Mouse (Mus musculus) lung, embryonic 16.5 days (tissue): ENCODE data around the gene Gbgt1. TPM values are rescaled to one million over a fixed set of nuclear protein-coding genes. Genes with fewer than 3 reads are reported as not detected.
"Not testable (repeated sequence)": the region's sequence is repeated elsewhere in the genome, so short reads cannot be mapped to it uniquely, and the experiment has no call there.

Source experiments
- ATAC-seq: fragments of 200-750 bp; cut with Nextera tagmentation; 2 replicates; pipeline ENCODE4 v1.8.0; 2017; ENCODE audit warnings: low read depth, mild to moderate bottlenecking, moderate library complexity
- H3K27ac ChIP-seq: fragments of 300-500 bp; sonication (generic); 2 replicates; pipeline ENCODE4 v1.5.1; 2014; ENCODE audit warnings: mild to moderate bottlenecking, control low read depth, low read length
- H3K27me3 ChIP-seq: fragments of 300-500 bp; sonication (generic); 2 replicates; pipeline ENCODE4 v1.6.1; 2014; ENCODE audit warnings: low read depth, low read length, mixed read lengths; ENCODE audit not compliant: control insufficient read depth, insufficient read depth
- H3K36me3 ChIP-seq: fragments of 300-500 bp; sonication (generic); 2 replicates; pipeline ENCODE4 v1.6.1; 2014; ENCODE audit warnings: low read length; ENCODE audit not compliant: control insufficient read depth, insufficient read depth
- H3K4me1 ChIP-seq: fragments of 300-500 bp; sonication (generic); replicated peaks from 2 replicates; pipeline ENCODE4 v1.6.1; 2014; ENCODE audit warnings: low read length, mixed read lengths; ENCODE audit not compliant: control insufficient read depth, insufficient read depth
- H3K4me2 ChIP-seq: fragments of 300-500 bp; sonication (generic); 2 replicates; pipeline ENCODE4 v1.6.1; 2014; ENCODE audit warnings: low read depth, low read length, control low read depth
- H3K4me3 ChIP-seq: fragments of 300-500 bp; sonication (generic); 2 replicates; pipeline ENCODE4 v1.5.1; 2014; ENCODE audit warnings: mild to moderate bottlenecking, low read length, control low read depth
- H3K9ac ChIP-seq: fragments of 300-500 bp; sonication (generic); 2 replicates; pipeline ENCODE4 v1.6.1; 2014; ENCODE audit warnings: low read length, control low read depth
- H3K9me3 ChIP-seq: fragments of 300-500 bp; sonication (generic); 2 replicates; pipeline ENCODE4 v1.6.1; 2016; ENCODE audit warnings: low read length; ENCODE audit not compliant: control insufficient read depth
- WGBS: fragments of 180-500 bp; shearing (Covaris S2); extraction: QIAGEN DNeasy Blood & Tissue Kit; methylation state at CpG from one replicate; pipeline ENCODE4 v1.1.7; 2014; 5-methylcytosine and 5-hydroxymethylcytosine counted together
- polyA plus RNA-seq: library from polyadenylated mRNA; unstranded; fragments of >200 nt; fragmentation: Nextera tagmentation; extraction: Ambion mirVana; gene quantifications from 2 replicates; pipeline ENCODE4 v1.2.1, GENCODE M21; 2015

Gbgt1 gene
- polyA plus RNA-seq, 1 experiment from 2014 or later: 1.1 TPM

DNA sequence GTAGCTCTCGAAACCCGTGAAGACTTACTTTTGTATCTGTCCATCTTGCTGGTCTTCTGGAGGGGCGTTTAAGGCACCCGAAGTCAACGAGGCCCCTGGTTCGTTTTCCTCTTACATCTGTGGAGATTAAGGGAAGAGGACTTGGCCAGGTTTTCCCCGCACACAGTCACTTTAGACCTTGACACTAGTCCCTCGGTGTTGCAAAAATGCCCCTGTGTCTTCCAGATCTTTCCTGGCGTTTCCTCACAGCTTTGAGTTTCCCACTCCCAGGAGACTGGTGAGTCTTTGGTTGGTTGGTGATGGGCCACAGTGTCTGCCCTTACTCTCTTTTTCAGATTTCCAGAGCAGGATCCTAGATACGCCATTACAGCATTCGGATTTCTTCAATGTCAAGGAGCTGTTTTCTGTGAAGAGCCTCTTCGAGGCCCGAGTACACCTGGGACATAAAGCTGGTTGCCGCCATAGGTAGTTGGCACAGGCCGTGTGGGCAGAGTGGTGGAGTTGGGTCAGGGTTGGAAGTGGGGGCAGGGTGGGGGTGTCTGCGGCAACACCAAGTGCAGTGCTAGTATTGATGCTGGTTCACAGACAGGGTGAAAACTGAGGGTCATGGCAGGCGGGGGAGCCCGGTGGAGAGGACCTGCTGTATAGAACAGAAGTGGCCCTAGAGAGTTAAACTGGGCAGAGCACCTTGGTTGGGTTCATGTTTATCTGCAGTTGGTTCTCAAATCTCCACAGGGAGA is 28.0 kb upstream of the Gbgt1 start:
- peak overlapping the region; percentile 88 for H3K4me2 ChIP-seq
- H3K36me3 ChIP-seq: peaks cover 37% of the 10 kb centered on the region
- H3K9ac ChIP-seq: peak overlapping the region; percentile 94
- H3K27ac ChIP-seq: no peak overlapping the region
- peak overlapping the region; percentile 78 for H3K4me3 ChIP-seq
- peaks cover 11% of the 10 kb centered on the region for H3K4me1 ChIP-seq
- H3K27me3 ChIP-seq: peaks cover 4% of the 10 kb centered on the region; the same call in 1 of the 2 replicates
- WGBS: 52% methylated on average over 18 of the region's 18 CpGs
- 0 out of 2 replicates have a peak, but pooled peaks cover 7% of the 10 kb centered on the region for H3K9me3 ChIP-seq
- no peak for ATAC-seq

DNA sequence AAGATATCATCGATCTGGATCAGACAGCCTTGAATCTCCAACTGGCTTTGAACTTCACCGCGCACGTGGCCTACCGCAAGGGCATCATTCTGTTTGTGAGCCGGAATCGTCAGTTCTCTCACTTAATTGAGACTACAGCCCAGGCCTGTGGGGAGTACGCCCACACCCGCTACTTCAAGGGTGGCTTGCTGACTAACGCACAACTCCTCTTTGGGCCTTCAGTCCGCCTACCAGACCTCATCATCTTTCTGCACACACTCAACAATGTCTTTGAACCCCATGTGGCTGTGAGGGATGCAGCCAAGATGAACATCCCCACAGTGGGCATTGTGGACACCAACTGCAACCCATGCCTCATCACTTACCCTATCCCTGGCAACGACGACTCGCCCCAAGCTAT is 27.2 kb upstream of the Gbgt1 start:
- Histone ChIP-seq H3K9me3 (0 out of 2 replicates have a peak, but pooled peaks cover 7% of the 10 kb centered on the region), H3K9ac (no peak overlapping the region), H3K27me3 (peaks cover 4% of the 10 kb centered on the region; the same call in 1 of the 2 replicates), H3K4me3 (no peak overlapping the region), H3K4me2 (no peak overlapping the region), H3K36me3 (peaks cover 37% of the 10 kb centered on the region), H3K27ac (no peak overlapping the region), H3K4me1 (peaks cover 11% of the 10 kb centered on the region)
- WGBS: 97% methylated on average over 14 of the region's 14 CpGs
- no peak for ATAC-seq

DNA sequence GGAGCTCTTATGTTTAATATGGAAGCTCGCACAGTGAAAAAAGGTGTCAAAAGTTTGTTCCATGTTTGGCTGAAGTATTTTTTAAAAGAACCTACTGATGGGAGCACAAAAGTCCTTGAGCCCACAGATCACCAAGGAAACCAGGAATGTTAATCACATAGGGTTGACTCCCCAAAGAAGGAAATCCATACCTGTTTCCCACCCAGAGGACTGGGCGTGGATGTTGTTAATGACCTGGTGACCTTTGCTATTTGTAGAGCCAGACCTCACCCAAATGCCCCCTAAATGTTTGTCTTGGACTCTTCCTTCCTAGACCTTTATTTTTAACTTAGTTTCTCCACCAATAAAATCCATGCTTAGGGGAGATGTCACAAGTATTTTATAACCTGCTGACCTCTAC is 26.1 kb upstream of the Gbgt1 start:
- Histone ChIP-seq H3K27ac (no peak overlapping the region), H3K9ac (no peak overlapping the region), H3K4me1 (peaks cover 11% of the 10 kb centered on the region), H3K27me3 (no peaks in the 10 kb centered on the region), H3K9me3 (0 out of 2 replicates have a peak, but pooled peaks cover 7% of the 10 kb centered on the region), H3K4me3 (no peak overlapping the region), H3K4me2 (no peak overlapping the region), H3K36me3 (peaks cover 37% of the 10 kb centered on the region)
- 84% methylated on average over 2 of the region's 2 CpGs for WGBS
- no peak for ATAC-seq

DNA sequence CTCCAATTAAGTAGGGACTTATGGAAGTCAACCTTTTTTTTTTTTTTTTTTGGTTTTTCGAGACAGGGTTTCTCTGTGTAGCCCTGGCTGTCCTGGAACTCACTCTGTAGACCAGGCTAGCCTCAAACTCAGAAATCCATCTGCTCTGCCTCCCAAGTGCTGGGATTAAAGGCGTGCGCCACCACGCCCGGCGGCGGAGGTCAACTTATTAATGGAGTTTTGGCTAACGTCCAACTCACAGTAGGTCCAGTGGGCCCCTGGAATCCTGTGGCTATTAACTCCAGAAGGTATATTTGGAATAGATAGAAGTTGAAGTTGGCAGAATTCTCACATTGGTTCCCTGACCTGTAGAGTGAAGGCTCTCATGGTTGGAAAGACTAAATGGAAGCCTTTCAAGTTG is 24.7 kb upstream of the Gbgt1 start:
- not testable (repeated sequence) for H3K4me3 ChIP-seq, H3K27me3 ChIP-seq, ATAC-seq, H3K4me2 ChIP-seq, H3K27ac ChIP-seq, H3K9ac ChIP-seq, H3K9me3 ChIP-seq, H3K4me1 ChIP-seq
- WGBS: 91% methylated on average over 8 of the region's 8 CpGs
- H3K36me3 ChIP-seq: peaks cover 37% of the 10 kb centered on the region

DNA sequence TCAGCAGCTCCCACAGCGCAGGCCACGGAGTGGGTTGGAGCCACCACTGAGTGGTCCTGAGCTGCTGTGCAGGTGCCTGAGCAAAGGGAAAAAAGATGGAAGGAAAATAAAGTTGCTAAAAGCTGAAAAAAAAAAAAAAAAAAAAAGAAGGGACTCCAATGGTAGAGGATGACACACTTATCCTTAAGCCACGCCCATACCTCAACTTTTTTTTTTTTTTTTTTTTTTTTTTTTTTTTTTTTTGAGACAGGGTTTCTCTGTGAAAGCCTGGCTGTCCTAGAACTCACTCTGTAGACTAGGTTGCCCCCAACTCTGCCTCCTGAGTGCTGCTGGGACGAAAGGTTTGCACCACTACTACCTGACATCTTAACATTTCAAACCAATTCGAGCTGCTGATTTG is 18.7 kb upstream of the Gbgt1 start:
- H3K4me3 ChIP-seq, H3K9me3 ChIP-seq, H3K9ac ChIP-seq, ATAC-seq, H3K27me3 ChIP-seq, H3K36me3 ChIP-seq, H3K4me1 ChIP-seq, H3K4me2 ChIP-seq, H3K27ac ChIP-seq: not testable (repeated sequence)
- 92% methylated on average over 5 of the region's 5 CpGs for WGBS

DNA sequence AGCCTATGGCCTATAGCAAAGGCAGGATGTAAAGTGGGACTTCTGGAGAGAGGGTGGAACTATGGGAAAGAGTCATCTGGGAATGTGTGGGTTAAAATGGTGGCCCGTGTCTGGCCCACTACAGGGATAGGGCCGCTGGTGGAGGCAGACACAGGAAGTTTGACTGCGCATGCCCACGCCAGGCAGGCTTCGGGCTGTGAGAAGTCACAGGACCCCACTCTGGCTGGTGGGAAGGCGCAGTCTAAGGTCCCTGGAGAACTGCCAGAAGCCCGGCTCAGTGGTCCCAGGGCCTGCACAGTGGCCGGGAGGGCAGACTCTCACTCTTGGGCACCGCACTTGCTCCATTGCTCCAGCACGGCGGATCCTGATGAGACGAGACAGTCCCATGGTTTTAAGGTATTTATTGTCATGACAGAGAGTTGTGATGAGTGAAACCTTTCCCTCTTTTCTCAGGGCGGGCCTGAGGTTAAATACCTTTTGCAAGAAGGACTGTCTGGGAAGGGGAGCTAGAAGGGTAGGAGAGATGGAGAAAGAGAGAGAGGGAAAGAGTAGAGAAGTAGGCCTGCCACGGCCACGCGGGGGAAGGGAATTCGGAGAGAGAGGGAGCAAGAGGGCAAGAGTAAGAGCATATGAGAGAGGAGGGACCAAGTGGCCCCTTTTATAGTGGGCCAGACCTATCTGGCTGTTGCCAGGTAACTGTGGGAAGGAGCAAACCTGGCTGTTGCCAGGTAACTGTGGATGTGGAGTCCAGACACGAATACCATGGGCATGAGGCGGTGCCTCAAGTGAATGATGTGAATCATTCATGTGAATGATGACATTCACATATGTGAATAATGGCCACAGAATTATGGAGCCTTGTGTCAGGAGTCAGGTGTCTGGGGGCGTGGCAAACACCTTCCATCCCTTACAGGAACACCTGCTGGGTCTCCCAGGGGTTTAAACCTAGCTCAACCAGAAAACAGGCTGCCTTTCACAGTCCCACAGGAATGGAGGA is 17.2 kb upstream of the Gbgt1 start:
- 59% methylated on average over 20 of the region's 20 CpGs for WGBS
- H3K9ac ChIP-seq: no peak overlapping the region
- H3K9me3 ChIP-seq: no peaks in the 10 kb centered on the region
- no peaks in the 10 kb centered on the region for H3K36me3 ChIP-seq
- no peak overlapping the region for H3K27ac ChIP-seq
- no peaks in the 10 kb centered on the region for H3K4me1 ChIP-seq
- ATAC-seq: no peak
- no peaks in the 10 kb centered on the region for H3K27me3 ChIP-seq
- H3K4me3 ChIP-seq: no peak overlapping the region
- no peak overlapping the region for H3K4me2 ChIP-seq

DNA sequence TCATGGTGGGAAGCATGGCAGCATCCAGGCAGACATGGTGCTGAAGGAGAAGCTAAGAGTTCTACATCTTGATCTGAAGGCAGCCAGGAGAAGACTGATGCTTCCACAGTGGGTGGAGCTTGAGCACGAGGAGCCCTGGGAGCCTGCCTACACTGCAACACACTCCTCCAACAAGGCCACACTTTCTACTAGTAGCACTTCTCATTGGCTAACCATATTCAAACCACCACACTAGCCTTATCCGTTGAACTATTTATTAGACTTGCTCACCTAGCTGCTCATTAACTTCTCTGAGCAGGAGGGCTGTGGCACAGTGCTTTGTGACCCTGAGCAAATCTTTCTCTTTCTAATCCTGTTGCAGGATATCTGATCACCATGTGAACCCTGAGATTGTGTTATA is 12.8 kb upstream of the Gbgt1 start:
- Histone ChIP-seq H3K4me3 (no peak overlapping the region), H3K27me3 (no peaks in the 10 kb centered on the region), H3K9ac (no peak overlapping the region), H3K27ac (no peak overlapping the region), H3K4me2 (no peak overlapping the region), H3K9me3 (no peaks in the 10 kb centered on the region), H3K4me1 (no peaks in the 10 kb centered on the region), H3K36me3 (no peaks in the 10 kb centered on the region)
- ATAC-seq: no peak
- WGBS: 63% methylated on average over 2 of the region's 2 CpGs

DNA sequence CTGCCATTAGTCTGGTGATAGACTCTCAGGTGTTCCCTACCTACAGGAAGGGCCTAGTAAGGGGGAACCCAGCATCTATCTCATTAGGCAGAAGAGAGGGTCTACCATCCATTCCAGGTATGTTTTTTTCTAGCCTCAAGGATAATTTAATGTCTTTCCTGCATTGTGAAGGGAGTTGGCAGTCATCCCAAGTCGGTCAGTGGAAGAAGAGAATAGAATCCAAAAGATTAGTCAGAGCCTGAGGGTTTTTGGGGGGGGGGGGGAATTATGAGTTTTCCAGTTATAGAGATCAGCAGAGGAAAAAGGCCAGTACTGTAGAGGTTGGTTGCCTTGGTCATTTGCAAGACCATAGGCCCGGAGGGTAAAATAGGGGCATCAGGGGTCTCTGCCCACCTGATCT is 2.2 kb upstream of the Gbgt1 start:
- H3K9me3 ChIP-seq: no peaks in the 10 kb centered on the region
- H3K27me3 ChIP-seq: no peaks in the 10 kb centered on the region
- H3K4me2 ChIP-seq: no peak overlapping the region
- H3K9ac ChIP-seq: no peak overlapping the region
- no peak overlapping the region for H3K27ac ChIP-seq
- H3K4me1 ChIP-seq: peaks cover 5% of the 10 kb centered on the region; the same call in 1 of the 2 replicates
- ATAC-seq: no peak
- no peak overlapping the region for H3K4me3 ChIP-seq
- WGBS: 58% methylated on average over 2 of the region's 2 CpGs
- no peaks in the 10 kb centered on the region for H3K36me3 ChIP-seq

DNA sequence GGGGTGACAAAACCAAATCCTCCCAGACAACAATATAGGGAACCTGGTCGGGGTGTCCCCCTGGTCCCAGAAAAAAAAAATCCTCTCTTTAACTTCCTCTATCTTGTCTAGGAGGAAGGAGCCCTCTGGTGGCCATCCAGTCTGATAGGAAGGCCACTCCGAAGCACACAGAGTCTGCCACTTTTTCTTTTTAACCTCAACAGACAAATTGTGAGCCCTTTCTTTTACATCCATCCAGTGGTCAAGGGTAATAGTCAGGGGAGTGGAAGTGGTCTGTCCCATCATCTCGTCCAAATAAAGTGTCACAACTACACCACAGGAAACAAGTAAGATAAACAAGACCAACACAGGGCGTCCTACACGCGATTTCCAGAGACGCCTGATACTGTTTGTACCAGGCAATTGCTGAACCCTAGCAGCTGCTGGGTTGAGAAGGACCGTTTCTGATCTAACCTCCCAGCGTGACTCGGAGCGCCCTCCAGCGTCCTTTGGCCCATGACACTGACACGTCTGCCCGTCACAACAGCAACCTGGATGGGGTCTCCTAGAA is 1.4 kb upstream of the Gbgt1 start:
- no peaks in the 10 kb centered on the region for H3K36me3 ChIP-seq
- H3K27me3 ChIP-seq: no peaks in the 10 kb centered on the region
- 59% methylated on average over 14 of the region's 14 CpGs for WGBS
- H3K9me3 ChIP-seq: no peaks in the 10 kb centered on the region
- H3K4me3 ChIP-seq: no peak overlapping the region
- H3K9ac ChIP-seq: no peak overlapping the region
- no peak overlapping the region for H3K27ac ChIP-seq
- ATAC-seq: no peak
- H3K4me1 ChIP-seq: peaks cover 5% of the 10 kb centered on the region; the same call in 1 of the 2 replicates
- no peak overlapping the region for H3K4me2 ChIP-seq
